8 mouse cellular contexts compared by ENCODE assay signal in the genomic region with DNA sequence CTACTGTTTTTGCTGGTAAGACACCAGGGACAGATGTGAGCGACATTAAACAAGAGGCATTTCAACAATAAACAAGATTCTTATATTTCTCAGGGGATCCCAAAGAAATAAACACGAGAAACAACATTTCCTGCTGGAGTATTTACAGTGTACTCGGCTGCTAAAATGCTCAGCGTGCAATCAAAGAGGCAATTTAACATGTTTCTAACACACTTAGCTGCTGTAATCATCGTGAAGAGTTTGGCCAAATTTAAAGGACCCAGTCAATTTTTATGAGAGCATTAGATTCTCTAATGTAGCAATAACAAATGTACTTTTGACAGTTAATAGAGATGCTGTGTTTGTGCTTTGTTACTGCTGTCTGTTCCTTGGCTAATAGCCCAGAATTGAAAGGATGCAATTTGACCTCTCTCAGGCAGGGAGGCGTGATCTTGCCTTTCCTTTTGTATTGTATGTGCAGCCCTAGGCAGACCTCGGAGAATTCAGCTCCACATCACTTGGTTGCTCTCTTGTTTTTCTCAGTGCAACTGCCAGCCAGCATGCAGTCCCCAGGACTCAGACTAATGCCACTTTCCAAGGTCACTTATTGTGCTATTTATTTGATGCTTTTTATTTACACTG. TPM values are rescaled to one million over a fixed set of nuclear protein-coding genes. Genes with fewer than 3 reads are reported as not detected.
A peak's percentile ranks its signal among the peaks of the same experiment; 100 is the strongest.
DNase-seq lines count a peak whose midpoint lies in the region; ATAC-seq and TF ChIP-seq lines count a peak whose summit lies in the region.

No protein-coding gene starts in this region.

- no peaks in the 10 kb centered on the region for H3K9me3 ChIP-seq in embryonic facial prominence, embryonic 14.5 days (ENCODE audit: control insufficient read depth, low read length)
- no peaks in the 10 kb centered on the region for H3K9me3 ChIP-seq in intestine, postnatal 0 days (ENCODE audit: control insufficient read depth)
- no peaks in the 10 kb centered on the region for H3K9me3 ChIP-seq in midbrain, embryonic 16.5 days (replicated peaks; ENCODE audit: control insufficient read depth, low read length, poor library complexity, severe bottlenecking)

- peaks cover 8% of the 10 kb centered on the region; the same call in 1 of the 2 replicates for H3K4me1 ChIP-seq in embryonic facial prominence, embryonic 14.5 days (ENCODE audit: control insufficient read depth, insufficient read depth, low read length)
- H3K4me1 ChIP-seq in intestine, postnatal 0 days (replicated peaks; ENCODE audit: control insufficient read depth, insufficient read depth, low read length): no peaks in the 10 kb centered on the region
- H3K4me1 ChIP-seq in midbrain, embryonic 16.5 days (ENCODE audit: control insufficient read depth, insufficient read depth, low read length): peaks cover 4% of the 10 kb centered on the region

- H3K4me2 ChIP-seq in embryonic facial prominence, embryonic 14.5 days (ENCODE audit: low read depth, low read length): peak overlapping the region; percentile 23; the same call in 1 of the 2 replicates
- H3K4me2 ChIP-seq in intestine, postnatal 0 days (replicated peaks; ENCODE audit: low read depth): peak overlapping the region; percentile 3; the same call in 1 of the 2 replicates
- no peak overlapping the region for H3K4me2 ChIP-seq in midbrain, embryonic 16.5 days (ENCODE audit: low read length)

- peaks cover 10% of the 10 kb centered on the region for H3K36me3 ChIP-seq in embryonic facial prominence, embryonic 14.5 days (ENCODE audit: control insufficient read depth, insufficient read depth, low read length)
- 0 out of 2 replicates have a peak, but pooled peaks cover 8% of the 10 kb centered on the region for H3K36me3 ChIP-seq in intestine, postnatal 0 days (ENCODE audit: control insufficient read depth, insufficient read depth)
- H3K36me3 ChIP-seq in midbrain, embryonic 16.5 days (ENCODE audit: control insufficient read depth, insufficient read depth, low read length): 0 out of 2 replicates have a peak, but pooled peaks cover 6% of the 10 kb centered on the region

- peak; percentile 74 for ATAC-seq in embryonic facial prominence, embryonic 14.5 days (ENCODE audit: low read depth)
- no peak for ATAC-seq in intestine, postnatal 0 days
- peak; percentile 61 for ATAC-seq in midbrain, embryonic 16.5 days

- no peaks in the 10 kb centered on the region for H3K27me3 ChIP-seq in embryonic facial prominence, embryonic 14.5 days (replicated peaks; ENCODE audit: control insufficient read depth, insufficient read depth, low read length)
- no peaks in the 10 kb centered on the region for H3K27me3 ChIP-seq in intestine, postnatal 0 days (replicated peaks; ENCODE audit: control insufficient read depth, insufficient read depth, low read length)
- no peaks in the 10 kb centered on the region for H3K27me3 ChIP-seq in midbrain, embryonic 16.5 days (ENCODE audit: control insufficient read depth, insufficient read depth, low read depth, low read length)

- 26% methylated on average over 7 of the region's 7 CpGs for WGBS in embryonic facial prominence, embryonic 14.5 days
- 35% methylated on average over 7 of the region's 7 CpGs for WGBS in intestine, postnatal 0 days
- 21% methylated on average over 7 of the region's 7 CpGs for WGBS in midbrain, embryonic 16.5 days

- TF ChIP-seq CTCF in gastrocnemius, adult 2 months (IDR thresholded peaks at IDR 0.05): no peak
- TF ChIP-seq CTCF in intestine, postnatal 0 days (IDR thresholded peaks at IDR 0.05; ENCODE audit: low read depth): no peak

- H3K4me3 ChIP-seq in gastrocnemius, adult 2 months: peak overlapping the region; percentile 46
- no peak overlapping the region for H3K4me3 ChIP-seq in embryonic facial prominence, embryonic 14.5 days (ENCODE audit: low read depth, low read length)
- H3K4me3 ChIP-seq in intestine, postnatal 0 days (ENCODE audit: low read depth, low read length): no peak overlapping the region
- no peak overlapping the region for H3K4me3 ChIP-seq in midbrain, embryonic 16.5 days (ENCODE audit: low read depth, low read length)

- no peak for DNase-seq in gastrocnemius, adult 2 months
- no peak for DNase-seq in gastrocnemius, postnatal 14 days
- peak; percentile 86 for DNase-seq in embryonic facial prominence, embryonic 14.5 days (ENCODE audit: low spot score)
- no peak for DNase-seq in gastrocnemius, adult 8-10 months (ENCODE audit: low spot score in 2 of 2)
- no peak for DNase-seq in layer of hippocampus, postnatal 10 days (ENCODE audit: low spot score in 2 of 2)
- DNase-seq in cerebellum, postnatal 4 days (ENCODE audit: low spot score in 2 of 2): no peak

- intact Hi-C loops in gastrocnemius, adult 2 months (cut with DNase I): no loop called here
- intact Hi-C loops in gastrocnemius, postnatal 14 days (cut with DNase I; ENCODE audit: low total_unique reads): no loop called here

- no peak overlapping the region for H3K9ac ChIP-seq in embryonic facial prominence, embryonic 14.5 days (ENCODE audit: low read depth, low read length)
- H3K9ac ChIP-seq in intestine, postnatal 0 days (ENCODE audit: low read depth, low read length): no peak overlapping the region
- no peak overlapping the region for H3K9ac ChIP-seq in midbrain, embryonic 16.5 days (ENCODE audit: low read depth, low read length)

- H3K27ac ChIP-seq in gastrocnemius, adult 2 months: peak overlapping the region; percentile 68
- H3K27ac ChIP-seq in embryonic facial prominence, embryonic 14.5 days (replicated peaks; ENCODE audit: low read depth, low read length): peak overlapping the region; percentile 46
- H3K27ac ChIP-seq in intestine, postnatal 0 days (ENCODE audit: low read depth, low read length): no peak overlapping the region
- H3K27ac ChIP-seq in midbrain, embryonic 16.5 days (ENCODE audit: low read length): peak overlapping the region; percentile 45

RNA-seq across cellular contexts. Expression of a gene that starts 35.9 kb away (rescaled TPM):
- total RNA-seq in gastrocnemius, adult 2 months (2021): 1 to 10 TPM; 2.8 to 5.9 TPM
- total RNA-seq in gastrocnemius, postnatal 14 days (2021): 1 to 10 TPM; 3.1 to 3.7 TPM
- polyA plus RNA-seq in embryonic facial prominence, embryonic 14.5 days (2014; fragmentation: Nextera tagmentation; extraction: Ambion mirVana): 34.3 and 40.6 TPM in 2 replicates
- 16.7 and 17.0 TPM in 2 replicates for polyA plus RNA-seq in intestine, postnatal 0 days (2015; fragmentation: Nextera tagmentation; extraction: Ambion mirVana)
- 54.3 and 59.0 TPM in 2 replicates for polyA plus RNA-seq in midbrain, embryonic 16.5 days (2015; fragmentation: Nextera tagmentation; extraction: Ambion mirVana)
- total RNA-seq in gastrocnemius, adult 8-10 months (2022): 1 to 10 TPM; 2.4 to 3.8 (median 3.0) TPM
- total RNA-seq in layer of hippocampus, postnatal 10 days (2021): 10 to 100 TPM; 21.7 to 22.2 TPM

RNA-seq across cellular contexts. Expression of a gene that starts 40.1 kb away (rescaled TPM):
- total RNA-seq in gastrocnemius, adult 2 months (2021): 1 to 10 TPM; 3.1 to 4.1 TPM
- 1 to 10 TPM; 4.0 to 4.4 TPM for total RNA-seq in gastrocnemius, postnatal 14 days (2021)
- polyA plus RNA-seq in embryonic facial prominence, embryonic 14.5 days (2014; fragmentation: Nextera tagmentation; extraction: Ambion mirVana): 14.1 and 15.1 TPM in 2 replicates
- polyA plus RNA-seq in intestine, postnatal 0 days (2015; fragmentation: Nextera tagmentation; extraction: Ambion mirVana): 5.1 and 5.7 TPM in 2 replicates
- polyA plus RNA-seq in midbrain, embryonic 16.5 days (2015; fragmentation: Nextera tagmentation; extraction: Ambion mirVana): 17.0 and 17.7 TPM in 2 replicates
- total RNA-seq in gastrocnemius, adult 8-10 months (2022): 1 to 10 TPM; 2.9 to 4.5 (median 3.8) TPM
- 10 to 100 TPM; 55.4 to 59.4 TPM for total RNA-seq in layer of hippocampus, postnatal 10 days (2021)

Comparison
In these comparisons a context has a peak if more than half of its experiments do, and no peak if none do; other contexts are left out.
1. RNA of a gene that starts 40.1 kb away (total RNA-seq): 55.4 to 59.4 TPM in layer of hippocampus, postnatal 10 days; 4.0 to 4.4 TPM in gastrocnemius, postnatal 14 days, 3.1 to 4.1 TPM in gastrocnemius, adult 2 months and 2.9 to 4.5 TPM in gastrocnemius, adult 8-10 months; every median in the first group is over 10 times any median in the second.